Mouse (Mus musculus): ENCODE data around the gene Gm5796.
"Not testable (repeated sequence)": the region's sequence is repeated elsewhere in the genome, so short reads cannot be mapped to it uniquely, and the experiment has no call there.

The Gm5796 gene

GRCm38 (mm10) chr14:4023641-4024040, at the start of gene Gm5796:
Gm5796 (plus strand) TSS chr14:4023941.
- DNase-seq = not testable (repeated sequence)

- DNase-seq = not testable (repeated sequence)
These were observed 25.6 kb upstream of the Gm5796 start, which contains the start of gene Gm3099 for GRCm38 (mm10) chr14:3998094-3998493. Gm3099 (plus strand) TSS chr14:3998394.

GRCm38 (mm10) chr14:4083820-4084219, 60.1 kb downstream of the Gm5796 start, which contains the start of gene Gm3115:
Gm3115 (plus strand) TSS chr14:4084120.
- not testable (repeated sequence) for DNase-seq

Data from thymus, postnatal 14 days (tissue).